Mouse (Mus musculus) right cerebral cortex, postnatal 10 days (tissue): ENCODE measurements around the gene Lrch1.
A peak's percentile ranks its signal among the peaks of the same experiment; 100 is the strongest.

Source experiments
- DNase-seq, 2 experiments: peaks; one replicate each; pipeline ENCODE4 v3.0.0; 2021; ENCODE audit warnings: low spot score in 2 of 2

The Lrch1 gene

GRCm38 (mm10) chr14:74947376-74948013 is at the start of gene Lrch1:
Gene Lrch1 (minus strand): TSS chr14:74947876.
- DNase-seq = peak; percentile 90 to 91

- no peak for DNase-seq
These were observed 49.4 kb upstream of the Lrch1 start for GRCm38 (mm10) chr14:74997041-74997440.

- DNase-seq = no peak
These were observed 48.9 kb upstream of the Lrch1 start for GRCm38 (mm10) chr14:74996556-74996955.

GRCm38 (mm10) chr14:74990504-74990903 is 42.8 kb upstream of the Lrch1 start:
- DNase-seq = no peak

GRCm38 (mm10) chr14:74989909-74990308 is 42.2 kb upstream of the Lrch1 start:
- DNase-seq = no peak

GRCm38 (mm10) chr14:74989322-74989721 is 41.6 kb upstream of the Lrch1 start:
- DNase-seq = no peak

- no peak for DNase-seq
These were observed 38.9 kb upstream of the Lrch1 start for GRCm38 (mm10) chr14:74986527-74986926.

GRCm38 (mm10) chr14:74985658-74986057 is 38.0 kb upstream of the Lrch1 start:
- no peak for DNase-seq

- DNase-seq = peak; percentile 39 to 46
These were observed 37.2 kb upstream of the Lrch1 start for GRCm38 (mm10) chr14:74984817-74985391.

GRCm38 (mm10) chr14:74983079-74983478 is 35.4 kb upstream of the Lrch1 start:
- DNase-seq = no peak

- DNase-seq = no peak
These were observed 33.3 kb upstream of the Lrch1 start for GRCm38 (mm10) chr14:74981016-74981415.

GRCm38 (mm10) chr14:74976972-74977371 is 29.3 kb upstream of the Lrch1 start:
- no peak for DNase-seq

GRCm38 (mm10) chr14:74974136-74974651 is 26.5 kb upstream of the Lrch1 start:
- DNase-seq = no peak

- no peak for DNase-seq
These were observed 25.0 kb upstream of the Lrch1 start for GRCm38 (mm10) chr14:74972687-74973086.

- DNase-seq = no peak
These were observed 24.5 kb upstream of the Lrch1 start for GRCm38 (mm10) chr14:74972216-74972615.

GRCm38 (mm10) chr14:74963402-74963764 is 15.7 kb upstream of the Lrch1 start:
- no peak for DNase-seq

- no peak for DNase-seq
These were observed 15.2 kb upstream of the Lrch1 start for GRCm38 (mm10) chr14:74962713-74963401.

- DNase-seq = no peak
These were observed 12.9 kb upstream of the Lrch1 start for GRCm38 (mm10) chr14:74960568-74960967.

GRCm38 (mm10) chr14:74956702-74957101 is 9.0 kb upstream of the Lrch1 start:
- DNase-seq = no peak

GRCm38 (mm10) chr14:74956234-74956633 is 8.6 kb upstream of the Lrch1 start:
- DNase-seq = no peak

- DNase-seq = peak; percentile 59 to 61
These were observed 957 bp upstream of the Lrch1 start for GRCm38 (mm10) chr14:74948426-74949240.

- DNase-seq = no peak
These were observed 329 bp upstream of the Lrch1 start for GRCm38 (mm10) chr14:74948014-74948396.
